Mouse (Mus musculus) E14TG2a.4 (cell line): Measurements from ENCODE around the gene Slc41a2.
A peak's percentile ranks its signal among the peaks of the same experiment; 100 is the strongest.
"Not testable (repeated sequence)": the region's sequence is repeated elsewhere in the genome, so short reads cannot be mapped to it uniquely, and the experiment has no call there.

ENCODE experiments used
- H3K27me3 ChIP-seq: 2 replicates; pipeline ENCODE4 v1.6.1; 2014; ENCODE audit warnings: low read length, control low read depth; ENCODE audit not compliant: insufficient read depth
- H3K36me3 ChIP-seq: 2 replicates; pipeline ENCODE4 v1.6.1; 2014; ENCODE audit warnings: low read length, control low read depth; ENCODE audit not compliant: insufficient read depth
- H3K4me1 ChIP-seq: replicated peaks from 2 replicates; pipeline ENCODE4 v1.6.1; 2014; ENCODE audit warnings: low read depth, low read length, control low read depth
- H3K4me3 ChIP-seq: replicated peaks from 2 replicates; pipeline ENCODE4 v1.5.1; 2014; ENCODE audit warnings: mild to moderate bottlenecking, low read length
- H3K9me3 ChIP-seq: 2 replicates; pipeline ENCODE4 v1.6.1; 2014; ENCODE audit warnings: low read length, control low read depth
- CTCF ChIP-seq: conservative IDR thresholded peaks from 2 replicates; pipeline ENCODE4 v1.5.1; 2014; ENCODE audit warnings: low read length
- NANOG ChIP-seq: IDR thresholded peaks from 2 replicates; pipeline ENCODE4 v1.6.1; 2014; ENCODE audit warnings: borderline replicate concordance, low read length, mixed read lengths
- POU5F1 ChIP-seq: IDR thresholded peaks from 2 replicates; pipeline ENCODE4 v1.6.1; 2014; ENCODE audit warnings: low read length, borderline replicate concordance

Slc41a2 gene

GRCm38 (mm10) chr10:83376911-83377682 lies 39.4 kb upstream of the Slc41a2 start:
- Histone ChIP-seq H3K4me3 (no peak overlapping the region), H3K36me3 (peaks cover 94% of the 10 kb centered on the region), H3K4me1 (0 out of 2 replicates have a peak, but pooled peaks cover 2% of the 10 kb centered on the region), H3K27me3 (no peaks in the 10 kb centered on the region), H3K9me3 (peaks cover 100% of the 10 kb centered on the region)
- no peak for TF ChIP-seq NANOG
- no peak for TF ChIP-seq POU5F1
- TF ChIP-seq CTCF = no peak

- not testable (repeated sequence) for H3K4me1 ChIP-seq, H3K4me3 ChIP-seq, H3K27me3 ChIP-seq
- peaks cover 100% of the 10 kb centered on the region for H3K9me3 ChIP-seq
- H3K36me3 ChIP-seq = peaks cover 94% of the 10 kb centered on the region
Observed at GRCm38 (mm10) chr10:83375458-83375857, 37.8 kb upstream of the Slc41a2 start.

- peaks cover 100% of the 10 kb centered on the region for H3K9me3 ChIP-seq
- no peaks in the 10 kb centered on the region for H3K27me3 ChIP-seq
- H3K36me3 ChIP-seq = peaks cover 94% of the 10 kb centered on the region
- TF ChIP-seq POU5F1 = no peak
- no peak for TF ChIP-seq CTCF
- TF ChIP-seq NANOG = no peak
- 0 out of 2 replicates have a peak, but pooled peaks cover 2% of the 10 kb centered on the region for H3K4me1 ChIP-seq
- 0 out of 2 replicates have a peak overlapping the region, but pooled peaks have one; percentile 13 for H3K4me3 ChIP-seq
Observed at GRCm38 (mm10) chr10:83374045-83374656, 36.5 kb upstream of the Slc41a2 start.

GRCm38 (mm10) chr10:83368918-83369317 lies 31.2 kb upstream of the Slc41a2 start:
- Histone ChIP-seq H3K27me3 (no peaks in the 10 kb centered on the region), H3K4me3 (no peak overlapping the region), H3K9me3 (peaks cover 100% of the 10 kb centered on the region), H3K4me1 (no peaks in the 10 kb centered on the region), H3K36me3 (peaks cover 100% of the 10 kb centered on the region)
- TF ChIP-seq NANOG = no peak
- TF ChIP-seq CTCF = no peak
- no peak for TF ChIP-seq POU5F1

- H3K4me1 ChIP-seq = peaks cover 23% of the 10 kb centered on the region
- H3K36me3 ChIP-seq = peaks cover 73% of the 10 kb centered on the region
- H3K4me3 ChIP-seq = no peak overlapping the region
- H3K9me3 ChIP-seq = peaks cover 74% of the 10 kb centered on the region
- TF ChIP-seq POU5F1 = no peak
- no peak for TF ChIP-seq CTCF
- TF ChIP-seq NANOG = no peak
- no peaks in the 10 kb centered on the region for H3K27me3 ChIP-seq
Observed at GRCm38 (mm10) chr10:83363451-83363850, 25.8 kb upstream of the Slc41a2 start.

GRCm38 (mm10) chr10:83361643-83362382 lies 24.1 kb upstream of the Slc41a2 start:
- Histone ChIP-seq H3K9me3 (peaks cover 58% of the 10 kb centered on the region), H3K36me3 (peaks cover 57% of the 10 kb centered on the region), H3K4me3 (peak overlapping the region; percentile 96), H3K27me3 (no peaks in the 10 kb centered on the region), H3K4me1 (peaks cover 23% of the 10 kb centered on the region)
- peak; percentile 60 for TF ChIP-seq CTCF
- no peak for TF ChIP-seq POU5F1

GRCm38 (mm10) chr10:83360356-83360755 lies 22.7 kb upstream of the Slc41a2 start:
- H3K4me1 ChIP-seq = peaks cover 32% of the 10 kb centered on the region
- peaks cover 44% of the 10 kb centered on the region for H3K9me3 ChIP-seq
- peak overlapping the region; percentile 96 for H3K4me3 ChIP-seq
- H3K27me3 ChIP-seq = no peaks in the 10 kb centered on the region
- peaks cover 42% of the 10 kb centered on the region for H3K36me3 ChIP-seq
- TF ChIP-seq NANOG = no peak

GRCm38 (mm10) chr10:83359956-83360355 lies 22.3 kb upstream of the Slc41a2 start, which contains the start of gene D10Wsu102e:
Gene D10Wsu102e (plus strand): TSS chr10:83360221.
- peaks cover 44% of the 10 kb centered on the region for H3K9me3 ChIP-seq
- H3K4me1 ChIP-seq = peaks cover 32% of the 10 kb centered on the region
- TF ChIP-seq NANOG (no peak), POU5F1 (no peak), CTCF (no peak)
- peaks cover 38% of the 10 kb centered on the region for H3K36me3 ChIP-seq
- H3K4me3 ChIP-seq = peak within 1 kb of the TSS; percentile 96
- no peaks in the 10 kb centered on the region for H3K27me3 ChIP-seq

GRCm38 (mm10) chr10:83359451-83359850 lies 21.8 kb upstream of the Slc41a2 start:
- Histone ChIP-seq H3K36me3 (peaks cover 33% of the 10 kb centered on the region), H3K4me1 (peaks cover 32% of the 10 kb centered on the region), H3K27me3 (no peaks in the 10 kb centered on the region), H3K4me3 (peak overlapping the region; percentile 96; the same call in 1 of the 2 replicates), H3K9me3 (peaks cover 44% of the 10 kb centered on the region)
- TF ChIP-seq CTCF = no peak
- TF ChIP-seq POU5F1 = no peak
- TF ChIP-seq NANOG = no peak
